Mouse (Mus musculus) CD4-positive helper T cell, adult 2 months (primary cell): ENCODE results near the gene Hs3st3b1.

Source experiments
- DNase-seq: peaks from one replicate; pipeline ENCODE4 v3.0.0-alpha.2; 2012; ENCODE audit warnings: low read depth, missing footprints, low spot score

Gene Hs3st3b1

DNA sequence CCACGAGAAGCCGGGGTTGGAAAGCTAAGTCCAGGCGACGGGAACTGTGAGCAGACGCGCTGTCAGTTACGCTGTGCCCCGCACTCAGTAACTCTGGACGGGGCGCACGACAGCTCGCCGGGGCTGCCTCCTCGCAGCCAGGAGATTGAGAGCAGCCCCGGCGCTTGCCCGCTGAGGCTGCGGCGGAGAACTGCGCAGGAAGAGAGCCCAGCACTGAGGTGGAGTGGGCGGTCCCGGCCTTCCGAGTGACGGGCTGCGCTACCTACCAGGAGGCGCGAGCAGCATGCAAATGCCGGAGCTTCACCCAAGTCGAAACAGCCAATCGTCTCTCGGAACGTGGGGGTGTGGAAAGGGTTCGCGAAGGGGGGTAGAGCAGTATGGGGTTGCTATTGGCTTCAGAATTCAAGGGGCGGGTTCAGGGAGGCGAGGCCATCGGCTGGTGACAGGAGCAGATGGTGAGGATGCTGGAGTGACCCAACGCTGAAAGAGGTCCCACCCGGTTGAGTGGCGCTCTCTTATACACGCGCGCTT lies at the start of gene Hs3st3b1:
Gene Hs3st3b1, minus strand, starts transcription at position 200 of the 531 bp plus-strand sequence.
- DNase-seq = peak; percentile 98

DNA sequence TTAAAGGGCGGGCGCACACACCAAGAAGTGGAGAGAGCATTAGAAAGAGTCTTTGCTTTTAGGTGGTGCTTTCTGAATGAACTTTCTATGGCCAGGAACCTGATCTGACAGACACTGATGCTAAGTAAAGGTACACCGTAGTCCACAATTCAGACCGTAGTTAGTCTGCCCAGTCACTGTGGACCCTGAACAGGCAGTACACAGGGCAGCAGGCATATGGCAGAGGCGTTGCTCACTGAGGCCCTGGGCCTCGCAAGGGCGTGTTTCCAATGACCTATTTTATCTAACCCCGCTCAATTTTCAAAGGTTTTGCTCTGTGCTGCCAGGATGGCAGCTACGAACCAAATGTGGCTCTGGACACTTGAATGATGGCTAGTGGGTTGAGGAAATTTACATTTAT lies 49.4 kb upstream of the Hs3st3b1 start:
- no peak for DNase-seq

DNA sequence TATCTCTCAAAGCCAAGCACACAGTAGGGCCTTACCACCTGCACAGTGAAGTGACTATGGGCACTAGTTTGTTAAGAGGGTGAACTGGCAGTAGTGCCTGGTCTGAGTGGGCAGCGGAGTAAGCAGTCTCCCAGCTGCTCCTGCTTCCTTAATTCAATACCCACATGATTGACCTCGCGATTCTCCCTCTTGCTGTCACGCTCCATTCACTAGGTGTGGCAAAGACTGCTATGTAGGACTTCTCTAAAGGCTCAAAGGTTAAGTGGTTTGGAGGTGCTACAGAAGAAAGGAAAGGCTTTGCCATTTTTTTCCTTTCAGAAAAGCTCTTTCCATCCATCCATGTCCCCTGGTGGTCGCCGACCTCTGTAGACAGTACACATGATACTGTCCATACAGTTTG lies 48.7 kb upstream of the Hs3st3b1 start:
- no peak for DNase-seq

DNA sequence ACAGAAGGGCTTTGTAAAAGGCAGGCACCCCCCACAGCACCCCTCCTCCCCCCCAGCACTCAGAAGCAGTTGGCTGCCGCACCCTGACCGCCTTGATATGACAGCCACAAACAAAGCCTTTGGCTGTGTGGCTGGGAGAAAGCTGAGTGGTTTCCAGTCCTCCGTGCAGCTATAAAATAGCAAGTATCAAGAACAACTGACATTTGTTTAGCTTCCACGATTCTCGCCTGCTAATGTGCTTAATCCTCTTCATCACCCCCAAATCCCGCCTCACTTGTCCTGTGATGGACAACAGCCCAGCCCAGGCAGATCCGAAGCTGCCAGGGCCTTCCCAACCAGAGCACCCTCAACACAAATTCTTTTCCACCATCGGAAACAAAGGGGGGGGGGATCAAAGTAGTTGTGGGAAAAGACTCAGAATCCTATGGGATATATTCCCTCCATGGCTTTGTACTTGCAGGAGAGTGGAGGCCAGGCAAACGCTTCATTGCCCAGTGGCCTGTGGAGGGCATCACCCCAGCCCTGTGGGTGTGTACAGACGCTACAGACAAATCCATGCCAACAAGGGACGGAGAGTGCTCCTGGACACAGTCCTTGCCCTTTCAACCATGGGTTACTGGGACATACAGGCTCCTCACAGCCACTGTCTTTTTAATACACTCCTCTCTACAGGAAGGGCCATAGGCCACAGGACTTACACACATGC lies 47.3 kb upstream of the Hs3st3b1 start:
- no peak for DNase-seq

DNA sequence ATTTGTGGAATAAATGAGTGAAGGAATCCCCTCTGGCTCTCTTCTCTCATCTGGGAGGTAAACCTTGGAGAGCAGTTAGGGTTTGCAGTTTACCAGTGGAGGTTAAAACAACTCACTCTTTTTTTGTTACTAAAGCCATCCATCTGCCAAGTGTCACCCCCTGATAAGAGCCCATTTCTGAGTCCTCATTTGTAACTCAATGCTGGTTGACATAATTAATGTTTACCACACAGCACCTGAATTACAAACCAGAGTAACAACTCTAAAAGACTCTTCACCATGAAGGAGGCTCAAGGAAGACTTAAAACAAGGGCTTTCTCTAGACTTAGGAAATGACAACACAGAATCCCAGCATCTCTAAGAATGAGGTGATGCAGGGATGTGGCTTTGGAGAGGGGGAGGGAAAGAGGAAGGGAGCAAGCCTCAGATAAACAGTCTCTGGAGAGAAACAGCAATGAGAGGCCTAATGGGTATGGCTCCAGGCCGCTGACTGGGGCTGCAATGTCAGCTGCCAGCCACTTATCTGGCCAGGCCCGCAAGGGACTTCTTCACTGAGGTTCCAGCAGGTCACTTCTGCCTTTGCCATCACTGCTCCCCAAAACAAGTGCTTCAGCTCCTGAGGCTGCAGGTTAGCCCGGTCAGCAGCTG lies 46.4 kb upstream of the Hs3st3b1 start:
- DNase-seq = no peak

DNA sequence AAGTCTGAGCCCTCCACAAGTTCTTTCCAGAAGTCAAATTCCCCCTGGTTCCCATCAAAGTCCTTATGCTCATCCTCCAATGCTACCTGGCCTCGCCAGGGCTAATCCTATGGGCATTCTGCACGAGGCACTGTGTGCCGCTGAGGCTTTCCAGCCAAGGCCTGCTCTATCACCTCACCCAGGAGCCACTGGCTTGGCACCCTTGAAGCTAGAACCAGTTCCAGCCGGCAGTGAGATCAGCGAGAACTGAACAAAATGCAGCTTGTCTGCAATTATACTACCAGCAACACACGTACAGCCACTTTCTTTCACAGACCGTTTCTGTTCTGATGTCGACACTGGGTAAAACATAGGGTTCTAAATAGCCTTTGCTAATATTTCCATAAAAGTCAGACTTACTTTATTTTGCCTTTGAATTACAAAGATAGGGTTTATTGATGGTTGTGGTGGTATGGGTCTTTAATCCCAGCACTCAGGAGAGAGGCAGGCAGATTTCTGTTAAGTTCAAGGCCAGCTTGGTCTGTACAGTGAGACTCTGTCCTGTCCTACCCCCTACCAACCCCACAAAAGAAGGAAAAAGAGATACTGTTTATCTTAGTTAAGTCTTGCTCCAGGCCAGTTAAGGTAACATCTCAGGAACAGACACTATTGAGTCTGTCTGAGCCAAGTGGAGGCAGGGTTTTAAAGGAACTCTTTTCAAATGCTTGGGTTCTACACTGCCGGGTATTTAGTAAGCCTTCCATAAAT lies 45.7 kb upstream of the Hs3st3b1 start:
- no peak for DNase-seq

DNA sequence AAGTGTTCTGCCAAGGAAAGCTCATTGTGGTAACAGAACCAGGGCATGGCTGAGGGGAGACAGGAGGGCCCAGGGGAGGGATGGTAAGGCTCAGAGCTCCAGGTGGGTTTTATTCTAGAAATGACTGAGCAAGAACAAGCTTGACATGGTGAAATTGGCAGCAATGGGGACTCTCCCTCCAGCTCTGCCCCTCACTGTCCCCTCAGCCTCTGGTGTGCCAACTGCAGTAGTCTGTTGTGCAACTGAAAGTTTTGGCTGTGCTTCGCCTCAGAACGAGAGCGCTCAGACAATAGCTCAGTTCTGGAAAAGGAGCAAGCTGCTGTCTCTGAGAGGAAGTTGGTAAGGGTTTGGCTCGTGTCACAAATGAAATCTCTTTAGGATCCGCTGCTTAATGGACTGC lies 43.3 kb upstream of the Hs3st3b1 start:
- no peak for DNase-seq

DNA sequence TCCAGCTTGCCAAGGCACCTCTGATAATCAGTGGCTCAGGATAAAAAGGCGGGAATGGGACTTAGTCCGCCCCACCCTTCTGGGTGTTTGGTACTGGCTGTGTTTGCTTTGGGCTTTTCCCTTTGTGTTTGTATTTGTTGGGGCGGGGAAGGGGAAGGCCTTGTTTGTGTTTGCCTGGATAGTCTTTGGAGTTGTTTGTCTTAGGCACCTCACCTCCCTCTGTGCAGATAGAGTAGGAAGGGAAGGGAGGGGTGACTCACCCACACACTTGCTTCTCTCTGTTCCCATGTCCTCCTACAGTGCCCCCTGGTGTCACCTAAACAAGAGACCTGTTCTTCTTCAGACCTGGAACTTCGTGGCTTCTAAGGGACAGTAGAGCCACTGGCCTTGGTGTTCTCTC lies 35.1 kb upstream of the Hs3st3b1 start:
- peak; percentile 66 for DNase-seq

DNA sequence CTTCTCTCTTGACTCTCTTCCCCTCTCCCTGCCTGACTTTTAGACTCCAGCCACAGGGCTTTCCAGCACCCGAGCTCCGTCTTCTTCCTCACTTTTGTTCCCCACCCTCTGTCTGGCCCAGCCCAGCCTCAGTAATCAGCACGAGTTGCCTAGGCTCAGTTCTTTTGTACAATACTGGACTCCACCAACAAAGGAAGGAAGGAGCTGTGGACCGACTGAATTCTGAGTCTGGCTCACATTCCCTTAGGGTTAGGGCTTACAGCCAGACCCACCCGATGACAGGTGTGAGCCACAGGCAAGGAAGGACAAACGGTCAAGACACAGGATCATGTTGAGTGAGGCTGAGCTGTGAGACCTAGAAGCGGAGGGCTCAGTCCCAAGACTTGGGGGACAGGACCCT lies 34.7 kb upstream of the Hs3st3b1 start:
- no peak for DNase-seq

DNA sequence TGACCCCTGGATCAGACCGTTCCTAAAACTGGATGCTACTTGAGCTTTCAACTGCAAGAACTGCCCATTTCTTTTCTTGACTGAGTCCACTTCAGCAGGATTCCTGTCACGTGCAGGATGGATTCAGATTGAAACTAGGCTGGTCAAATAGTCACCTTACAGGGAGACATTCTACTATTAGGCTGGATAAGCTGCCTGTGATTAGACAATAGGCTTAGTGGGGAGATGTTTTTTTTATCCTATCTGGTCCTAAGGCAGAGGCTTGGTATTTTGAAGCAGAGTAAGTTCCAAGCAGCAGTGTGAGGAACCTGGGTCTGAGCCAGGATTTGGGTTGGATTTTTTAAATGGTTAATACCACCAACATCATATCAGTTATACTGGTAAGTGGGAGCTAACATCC lies 31.8 kb upstream of the Hs3st3b1 start:
- no peak for DNase-seq

DNA sequence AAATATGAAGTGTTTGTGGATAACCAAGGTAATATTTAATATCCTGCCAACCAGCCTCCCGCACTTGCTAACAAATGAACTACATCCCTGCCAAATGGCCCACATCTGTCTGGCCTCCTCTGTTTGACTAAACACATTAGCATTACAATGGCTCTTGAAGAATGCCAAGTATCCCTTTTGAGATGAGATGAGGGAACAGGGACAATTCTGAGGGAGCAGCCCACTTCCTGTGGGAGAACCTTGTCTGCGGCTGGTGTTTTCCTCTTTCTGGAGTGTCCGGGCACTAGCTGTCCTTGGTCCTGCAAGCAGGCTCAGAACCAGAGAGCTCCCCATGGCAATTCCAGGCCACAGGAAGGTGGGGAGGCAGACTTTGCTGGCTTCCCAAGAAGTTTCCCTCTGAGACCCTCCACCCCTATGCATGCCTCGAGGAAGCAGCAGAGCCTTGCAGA lies 30.7 kb upstream of the Hs3st3b1 start:
- DNase-seq = no peak

DNA sequence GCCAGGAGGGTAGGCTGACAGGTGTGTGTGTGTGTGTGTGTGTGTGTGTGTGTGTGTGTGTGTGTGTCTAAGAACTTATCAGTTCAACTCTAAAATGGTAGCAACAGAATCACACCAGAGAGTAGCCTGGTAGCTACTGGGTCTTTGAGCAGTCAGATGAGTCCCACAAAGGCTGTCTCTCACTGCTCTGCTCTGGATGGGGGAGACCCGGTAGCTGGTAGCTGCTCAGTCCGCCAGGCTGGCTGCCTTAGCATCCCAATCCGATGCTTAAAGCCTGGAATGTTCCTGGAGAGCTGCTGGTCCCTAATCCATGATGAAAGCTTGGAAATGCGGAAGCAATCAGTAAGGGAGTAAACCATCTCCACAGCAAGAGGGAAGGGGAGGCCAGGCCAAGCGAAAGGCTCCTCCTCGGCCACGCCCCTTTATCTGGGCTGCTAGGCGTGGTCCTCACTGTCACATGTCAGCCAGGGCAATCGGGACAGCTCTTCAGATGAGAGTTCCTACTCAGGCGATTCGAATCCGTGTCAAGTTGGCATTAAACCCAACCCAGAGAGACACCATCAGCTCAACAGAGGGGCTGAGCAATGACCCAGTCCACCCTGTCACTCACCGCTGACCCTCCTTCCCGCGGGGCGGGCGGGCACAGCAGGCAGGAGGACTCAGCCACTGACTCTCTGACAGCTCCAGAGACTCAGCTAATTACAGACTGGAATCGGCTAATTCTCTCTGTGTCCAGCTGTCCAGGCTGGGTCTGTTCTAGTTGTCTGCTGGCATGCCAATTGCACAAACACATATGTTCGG lies 29.9 kb upstream of the Hs3st3b1 start:
- DNase-seq = peak; percentile 32

DNA sequence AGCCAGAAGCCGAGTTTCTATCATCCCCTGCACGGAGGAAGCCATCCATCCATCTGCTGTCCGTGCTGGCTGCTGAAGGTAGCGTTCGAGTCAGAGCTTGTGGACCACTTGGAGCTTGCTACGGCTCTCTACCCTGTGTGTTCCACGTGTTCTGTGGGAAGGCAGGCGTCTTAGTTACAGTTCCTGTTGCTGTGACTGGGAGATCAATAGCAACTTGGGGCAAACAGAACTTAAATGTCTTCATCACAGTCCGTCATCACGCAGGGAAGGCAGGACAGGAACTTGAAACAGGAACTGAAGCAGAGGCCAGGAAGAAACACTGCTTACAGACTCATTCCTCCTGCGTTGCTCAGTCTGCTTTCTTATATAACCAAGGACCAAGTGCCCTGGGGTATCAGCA lies 26.3 kb upstream of the Hs3st3b1 start:
- no peak for DNase-seq

DNA sequence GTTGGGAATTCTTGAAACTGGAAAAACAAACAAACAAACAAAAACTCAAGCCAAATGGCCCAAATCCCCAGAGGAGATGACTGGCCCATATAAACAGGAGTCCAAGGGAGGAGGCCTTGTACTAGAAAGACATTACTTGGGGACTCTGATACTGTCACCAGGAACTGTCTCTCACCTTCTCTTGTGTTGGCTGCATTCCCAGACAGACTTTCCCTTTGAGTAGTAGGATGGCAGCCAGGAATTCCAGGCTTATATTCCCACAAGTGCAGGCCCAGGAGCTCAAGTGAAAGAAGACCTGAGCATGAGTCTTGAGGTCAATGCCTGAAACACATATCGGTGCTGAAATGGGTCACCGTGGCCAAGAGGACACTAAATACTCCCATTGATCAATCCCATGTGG lies 24.9 kb upstream of the Hs3st3b1 start:
- no peak for DNase-seq

DNA sequence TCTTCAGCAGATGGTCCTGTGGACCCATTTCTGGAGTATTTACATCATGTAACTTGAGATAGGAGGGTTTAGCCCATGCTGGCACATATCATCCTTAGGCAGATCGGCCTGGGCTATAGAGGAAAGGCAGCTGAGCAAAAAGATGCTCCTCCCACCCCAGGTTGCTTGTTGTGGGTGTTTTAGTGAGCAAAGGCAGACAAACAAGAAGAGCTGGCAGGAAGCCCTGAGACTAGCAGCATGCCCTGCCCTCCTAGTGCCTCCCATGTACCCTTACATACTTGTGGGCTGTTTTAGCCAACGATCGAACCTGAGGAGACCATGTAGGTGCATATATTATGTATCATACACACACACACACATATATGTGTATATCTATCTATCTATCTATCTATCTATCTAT lies 21.9 kb upstream of the Hs3st3b1 start:
- peak; percentile 32 for DNase-seq

DNA sequence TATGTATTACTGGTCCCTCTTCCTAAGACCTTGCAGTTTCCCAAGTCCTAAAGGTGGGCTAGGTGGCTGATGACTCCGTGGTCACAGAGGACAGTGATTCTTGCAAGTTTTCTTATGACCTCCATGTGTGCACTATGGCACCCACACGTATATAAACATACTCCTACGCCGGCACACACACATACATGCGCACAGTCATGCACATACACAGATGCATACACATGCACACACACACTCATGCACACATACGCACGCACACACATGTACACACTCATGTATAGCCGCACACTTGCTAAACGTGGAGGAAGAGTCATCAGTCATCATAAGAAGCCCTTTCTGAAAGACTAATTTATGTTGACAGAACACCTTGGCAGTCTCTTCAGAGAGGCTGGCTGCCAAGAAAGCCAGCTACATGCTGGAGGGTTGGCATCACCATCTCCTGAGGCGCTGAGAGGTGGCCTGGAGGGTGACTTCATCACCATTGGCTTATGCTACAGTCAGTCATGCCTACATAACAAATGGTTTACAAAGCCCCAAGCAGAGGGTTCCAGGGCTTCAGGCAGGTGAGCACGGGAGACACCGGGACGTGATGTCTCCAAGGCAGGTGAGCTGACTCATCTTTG lies 21.3 kb upstream of the Hs3st3b1 start:
- no peak for DNase-seq

DNA sequence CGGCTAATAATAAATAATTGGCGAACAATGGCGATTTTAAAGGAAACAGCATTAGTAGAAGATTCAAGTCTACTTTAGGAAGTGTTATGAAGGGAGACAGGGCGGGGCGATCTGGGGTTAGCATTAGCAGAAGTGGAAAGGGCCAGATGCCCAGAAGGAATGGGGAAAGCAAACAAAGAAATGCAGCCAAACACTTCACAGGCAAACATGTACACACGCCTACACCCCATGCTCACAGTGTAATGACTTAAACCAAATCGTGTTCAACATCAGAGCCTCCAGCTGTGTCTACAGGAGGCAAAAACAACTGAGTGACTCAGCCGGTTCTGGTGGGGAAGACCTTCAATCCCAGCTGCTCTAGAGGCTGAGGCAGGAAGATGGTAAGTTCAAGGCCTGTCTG lies 20.1 kb upstream of the Hs3st3b1 start:
- no peak for DNase-seq

DNA sequence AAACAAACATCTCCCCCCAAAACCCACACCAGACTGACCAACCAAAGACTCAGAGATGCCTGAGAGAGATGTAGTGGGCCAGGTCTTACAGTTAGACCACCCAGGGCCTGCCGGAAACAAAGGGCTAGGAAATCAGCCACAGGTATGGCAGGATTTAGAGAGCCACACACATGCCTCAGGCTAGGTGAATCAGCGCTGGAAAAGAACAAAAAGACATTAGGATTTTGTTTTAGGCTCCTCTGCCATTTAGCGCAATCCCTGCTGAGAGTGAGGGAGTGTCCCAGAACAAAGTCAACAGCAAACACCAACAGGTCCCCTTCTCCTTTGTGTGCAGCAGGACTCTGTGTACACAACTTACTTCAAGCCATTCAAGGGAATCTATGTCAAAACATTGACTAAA lies 14.6 kb upstream of the Hs3st3b1 start:
- no peak for DNase-seq

DNA sequence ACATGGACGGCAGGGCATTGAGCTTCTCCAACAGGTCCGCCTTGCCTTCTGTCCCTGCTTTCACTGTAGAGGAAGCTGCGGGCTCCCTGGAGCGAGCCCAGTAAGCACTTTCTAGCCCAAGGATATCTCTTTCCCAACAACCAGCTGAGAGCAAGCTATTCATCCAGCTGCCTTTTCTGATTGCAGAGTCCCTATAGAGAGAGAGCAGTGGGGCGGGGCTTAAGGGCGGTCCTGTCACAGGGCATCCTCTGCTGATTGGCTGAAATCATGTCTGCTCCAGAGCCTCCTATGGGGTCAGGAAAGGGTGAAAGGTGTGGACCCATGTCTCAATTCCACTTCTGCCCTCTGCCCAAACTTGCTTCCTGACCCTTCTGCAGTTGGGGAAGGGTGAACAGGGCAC lies 4.8 kb upstream of the Hs3st3b1 start:
- no peak for DNase-seq

DNA sequence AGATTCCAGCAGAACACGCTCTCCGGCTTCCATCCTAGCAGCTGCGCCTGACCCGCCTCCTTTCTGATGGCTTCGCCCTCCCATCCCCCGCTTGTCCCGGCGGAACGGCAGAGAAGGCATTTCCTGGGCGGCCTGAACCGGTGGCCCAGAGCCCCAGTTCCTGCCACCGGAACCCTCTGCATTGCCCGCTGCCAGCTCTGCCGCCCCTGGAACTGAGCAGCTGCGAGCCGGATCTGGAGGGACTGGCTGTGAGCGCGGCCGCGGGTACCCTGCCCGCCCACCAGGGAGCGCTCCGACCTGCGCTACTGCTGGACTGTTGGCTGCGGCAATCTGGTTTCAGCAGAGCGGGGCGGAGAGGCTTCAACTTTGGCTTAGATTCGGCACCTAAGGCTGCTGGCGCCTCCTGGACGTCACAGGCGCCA lies 3.1 kb upstream of the Hs3st3b1 start:
- DNase-seq = peak; percentile 86

DNA sequence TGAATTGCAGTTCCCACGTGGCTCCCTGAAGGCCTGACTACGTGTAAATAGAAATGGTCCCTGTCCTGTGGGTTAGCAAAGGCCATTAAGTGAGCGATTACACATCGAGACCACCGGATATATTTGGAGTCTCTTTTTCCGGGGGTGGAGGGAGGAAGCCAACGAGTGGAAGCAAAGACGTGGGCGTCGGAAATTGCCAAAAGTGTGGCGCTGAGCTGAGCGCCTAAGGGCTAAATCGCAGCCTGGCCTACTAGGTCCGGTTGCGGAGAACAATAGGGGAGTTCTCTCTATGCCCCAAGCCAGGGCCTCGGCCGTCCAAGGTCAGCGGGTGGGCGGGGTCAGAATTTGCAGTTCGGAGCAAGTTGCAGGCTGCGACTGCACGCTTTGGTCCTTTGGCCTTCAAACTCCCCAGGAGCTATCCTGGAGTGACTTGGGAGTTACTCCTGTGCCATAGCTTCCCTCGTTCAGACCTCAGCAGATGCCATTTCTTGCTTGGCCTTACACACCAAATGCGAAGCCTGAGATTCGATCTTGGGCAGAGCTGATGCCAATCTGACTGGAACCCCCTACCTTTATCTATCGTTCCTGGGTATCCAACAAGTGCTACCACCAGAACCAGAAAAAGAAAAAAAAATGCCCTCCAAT lies 2.3 kb upstream of the Hs3st3b1 start:
- DNase-seq = peak; percentile 61
